ENCODE assay signal across 8 mouse cellular contexts in genomic region chr16:98081889-98082818, GRCm38 (mm10). TPM values are rescaled to one million over a fixed set of nuclear protein-coding genes. Genes with fewer than 3 reads are reported as not detected.
DNase-seq lines count a peak whose midpoint lies in the region; ATAC-seq and TF ChIP-seq lines count a peak whose summit lies in the region.
"Not testable (repeated sequence)": the region's sequence is repeated elsewhere in the genome, so short reads cannot be mapped to it uniquely, and the experiment has no call there.

TSS of gene A630089N07Rik (minus strand) at chr16:98082450.

- not testable (repeated sequence) for H3K4me1 ChIP-seq in heart, embryonic 12.5 days (replicated peaks); kidney, postnatal 0 days (replicated peaks; ENCODE audit: insufficient read depth, low read length); liver, embryonic 11.5 days (replicated peaks; ENCODE audit: control insufficient read depth, insufficient read depth, low read length); stomach, embryonic 14.5 days (ENCODE audit: control insufficient read depth, insufficient read depth, low read length)

- not testable (repeated sequence) for TF ChIP-seq CTCF in kidney, postnatal 0 days (IDR thresholded peaks at IDR 0.05; ENCODE audit: low read depth)

- peak within 1 kb of the TSS; percentile 68 for H3K27ac ChIP-seq in heart, embryonic 12.5 days (ENCODE audit: poor library complexity, severe bottlenecking)
- peak within 1 kb of the TSS; percentile 21; the same call in 1 of the 2 replicates for H3K27ac ChIP-seq in kidney, postnatal 0 days
- H3K27ac ChIP-seq in liver, embryonic 11.5 days (ENCODE audit: low read depth, low read length): peak within 1 kb of the TSS; percentile 86
- H3K27ac ChIP-seq in stomach, embryonic 14.5 days (ENCODE audit: low read length): peak within 1 kb of the TSS; percentile 75

- under 1% methylated on average over 25 of the region's 25 CpGs for WGBS in heart, embryonic 12.5 days
- WGBS in kidney, postnatal 0 days: under 1% methylated on average over 25 of the region's 25 CpGs
- under 1% methylated on average over 25 of the region's 25 CpGs for WGBS in liver, embryonic 11.5 days
- WGBS in stomach, embryonic 14.5 days: 1% methylated on average over 25 of the region's 25 CpGs

- not testable (repeated sequence) for H3K36me3 ChIP-seq in heart, embryonic 12.5 days; kidney, postnatal 0 days (ENCODE audit: insufficient read depth, low read length); liver, embryonic 11.5 days (ENCODE audit: control insufficient read depth, insufficient read depth, low read length); stomach, embryonic 14.5 days (ENCODE audit: control insufficient read depth, insufficient read depth, low read length)

- peak; percentile 86 for DNase-seq in CD4-positive helper T cell, adult 2 months (ENCODE audit: low read depth, low spot score)
- DNase-seq in brain, embryonic 18.5 days (ENCODE audit: low read depth, low spot score): peak; percentile 55
- DNase-seq in kidney, postnatal 0 days (ENCODE audit: low spot score): peak; percentile 93
- DNase-seq in liver, embryonic 11.5 days (ENCODE audit: low spot score): peak; percentile 87
- DNase-seq in naive thymus-derived CD4-positive, alpha-beta T cell, adult 2 months (ENCODE audit: low read depth): peak; percentile 82

- peak within 1 kb of the TSS; percentile 81 for H3K4me2 ChIP-seq in heart, embryonic 12.5 days
- peak within 1 kb of the TSS; percentile 73 for H3K4me2 ChIP-seq in kidney, postnatal 0 days (ENCODE audit: low read length)
- peak within 1 kb of the TSS; percentile 68 for H3K4me2 ChIP-seq in liver, embryonic 11.5 days
- peak within 1 kb of the TSS; percentile 55 for H3K4me2 ChIP-seq in stomach, embryonic 14.5 days (replicated peaks; ENCODE audit: low read depth, low read length)

- not testable (repeated sequence) for H3K9me3 ChIP-seq in heart, embryonic 12.5 days (replicated peaks); kidney, postnatal 0 days (replicated peaks; ENCODE audit: low read length); liver, embryonic 11.5 days (ENCODE audit: control insufficient read depth, low read length); stomach, embryonic 14.5 days (ENCODE audit: control insufficient read depth, low read depth, low read length)

- peak within 1 kb of the TSS; percentile 71 for H3K9ac ChIP-seq in heart, embryonic 12.5 days
- H3K9ac ChIP-seq in kidney, postnatal 0 days (ENCODE audit: low read depth, low read length): peak within 1 kb of the TSS; percentile 59
- peak within 1 kb of the TSS; percentile 91 for H3K9ac ChIP-seq in liver, embryonic 11.5 days (ENCODE audit: low read depth, low read length)
- H3K9ac ChIP-seq in stomach, embryonic 14.5 days (replicated peaks; ENCODE audit: low read depth, low read length): peak within 1 kb of the TSS; percentile 40; the same call in 1 of the 2 replicates

- peak within 1 kb of the TSS; percentile 64 for H3K4me3 ChIP-seq in heart, embryonic 12.5 days
- H3K4me3 ChIP-seq in kidney, postnatal 0 days (replicated peaks; ENCODE audit: low read depth, low read length): peak within 1 kb of the TSS; percentile 66
- peak within 1 kb of the TSS; percentile 80 for H3K4me3 ChIP-seq in liver, embryonic 11.5 days (ENCODE audit: low read depth, low read length)
- peak within 1 kb of the TSS; percentile 66 for H3K4me3 ChIP-seq in stomach, embryonic 14.5 days (ENCODE audit: low read depth, low read length)

- not testable (repeated sequence) for H3K27me3 ChIP-seq in heart, embryonic 12.5 days (replicated peaks); kidney, postnatal 0 days (ENCODE audit: insufficient read depth, low read length); liver, embryonic 11.5 days (replicated peaks; ENCODE audit: control insufficient read depth, insufficient read depth, low read length); stomach, embryonic 14.5 days (ENCODE audit: control insufficient read depth, insufficient read depth, low read length)

- peak; percentile 100 for ATAC-seq in erythroid progenitor cell, adult 5-6 weeks (replicated peaks; ENCODE audit: low FRiP score, poor library complexity, severe bottlenecking)
- peak; percentile 97 for ATAC-seq in heart, embryonic 12.5 days (ENCODE audit: insufficient number of reproducible peaks, low FRiP score)
- ATAC-seq in kidney, postnatal 0 days (replicated peaks; ENCODE audit: low FRiP score, low read depth): peak; percentile 96
- ATAC-seq in liver, embryonic 11.5 days (replicated peaks; ENCODE audit: low FRiP score): peak; percentile 97
- ATAC-seq in stomach, embryonic 14.5 days (ENCODE audit: insufficient number of reproducible peaks, insufficient read depth, low FRiP score, low read depth): peak; percentile 96

RNA-seq across cellular contexts. Expression of gene A630089N07Rik, which starts in this region (rescaled TPM):
- 21.3 and 33.1 TPM in 2 replicates for total RNA-seq in erythroid progenitor cell, adult 5-6 weeks (2015; ENCODE audit: low replicate concordance)
- total RNA-seq in erythroid progenitor cell, adult 5-6 weeks (2017; ENCODE audit: low replicate concordance): 18.4 and 38.1 TPM in 2 replicates
- 13.4 and 15.9 TPM in 2 replicates for polyA plus RNA-seq in heart, embryonic 12.5 days (2016; fragmentation: Nextera tagmentation; extraction: Ambion mirVana)
- polyA plus RNA-seq in kidney, postnatal 0 days (2015; fragmentation: Nextera tagmentation; extraction: Ambion mirVana): 6.4 and 8.3 TPM in 2 replicates
- 27.1 and 29.9 TPM in 2 replicates for polyA plus RNA-seq in liver, embryonic 11.5 days (2014; fragmentation: Nextera tagmentation; extraction: Ambion mirVana)
- polyA plus RNA-seq in stomach, embryonic 14.5 days (2014; fragmentation: Nextera tagmentation; extraction: Ambion mirVana): 24.9 and 29.5 TPM in 2 replicates

Comparison
In these comparisons a context has a peak if more than half of its experiments do, and no peak if none do; other contexts are left out.
1. Peak in every context shown above with its lines: DNase-seq, ATAC-seq, H3K4me3 ChIP-seq and H3K27ac ChIP-seq.
2. H3K27ac ChIP-seq: peak in every context shown above with its lines; median percentile 86 in liver, embryonic 11.5 days; 75 in stomach, embryonic 14.5 days; 68 in heart, embryonic 12.5 days; 21 in kidney, postnatal 0 days.
3. H3K9ac ChIP-seq: peak in every context shown above with its lines; median percentile 91 in liver, embryonic 11.5 days; 71 in heart, embryonic 12.5 days; 59 in kidney, postnatal 0 days; 40 in stomach, embryonic 14.5 days.